Mouse (Mus musculus) thymus, adult 2 months (tissue): ENCODE results near the gene Eva1b. TPM values are rescaled to one million over a fixed set of nuclear protein-coding genes. Genes with fewer than 3 reads are reported as not detected.
A peak's percentile ranks its signal among the peaks of the same experiment; 100 is the strongest.
"Not testable (repeated sequence)": the region's sequence is repeated elsewhere in the genome, so short reads cannot be mapped to it uniquely, and the experiment has no call there.

Experiments
- DNase-seq: peaks from one replicate; pipeline ENCODE4 v3.0.0; 2021
- H3K27ac ChIP-seq: fragments of 200-500 bp; 2 replicates; pipeline ENCODE4 v1.5.1; 2012; ENCODE audit warnings: low read length, control low read depth; ENCODE audit not compliant: control insufficient read depth, insufficient read depth
- H3K27me3 ChIP-seq: fragments of 200-500 bp; 2 replicates; pipeline ENCODE4 v1.6.1; 2012; ENCODE audit warnings: mild to moderate bottlenecking, low read length, moderate library complexity, mixed read lengths; ENCODE audit not compliant: control insufficient read depth, insufficient read depth
- H3K36me3 ChIP-seq: fragments of 200-500 bp; 2 replicates; pipeline ENCODE4 v1.6.1; 2012; ENCODE audit warnings: mild to moderate bottlenecking, low read length, moderate library complexity; ENCODE audit not compliant: control insufficient read depth, insufficient read depth
- H3K4me1 ChIP-seq: fragments of 200-500 bp; replicated peaks from 2 replicates; pipeline ENCODE4 v1.6.1; 2012; ENCODE audit warnings: low read length; ENCODE audit not compliant: control insufficient read depth, insufficient read depth
- H3K4me3 ChIP-seq: fragments of 200-500 bp; 2 replicates; pipeline ENCODE4 v1.5.1; 2012; ENCODE audit warnings: mild to moderate bottlenecking, low read length, control low read depth, moderate library complexity; ENCODE audit not compliant: control insufficient read depth, insufficient read depth
- CTCF ChIP-seq: fragments of 200-500 bp; IDR thresholded peaks from 2 replicates; pipeline ENCODE4 v1.5.1; 2012; ENCODE audit warnings: mild to moderate bottlenecking, control low read depth, low read length, moderate library complexity, borderline replicate concordance; ENCODE audit not compliant: control insufficient read depth, poor library complexity, insufficient read depth; ENCODE audit errors: extremely low read depth
- POLR2A ChIP-seq: fragments of 200-500 bp; IDR thresholded peaks from 2 replicates; pipeline ENCODE4 v1.6.1; 2012; ENCODE audit warnings: mild to moderate bottlenecking, low read length, control low read depth, moderate library complexity; ENCODE audit not compliant: control insufficient read depth, poor library complexity, insufficient read depth; ENCODE audit errors: extremely low read depth
- WGBS: fragments of 180-500 bp; shearing (Covaris S2); methylation state at CpG from one replicate; pipeline ENCODE4 v1.1.7; 2018; 5-methylcytosine and 5-hydroxymethylcytosine counted together
- polyA plus RNA-seq: library from polyadenylated mRNA; depleted of rRNA; stranded (reverse); fragments of >200 nt; gene quantifications from 2 replicates; pipeline ENCODE4 v1.2.3, GENCODE M21; 2012

Eva1b gene
- polyA plus RNA-seq, 1 experiment = 94.3 TPM

DNA sequence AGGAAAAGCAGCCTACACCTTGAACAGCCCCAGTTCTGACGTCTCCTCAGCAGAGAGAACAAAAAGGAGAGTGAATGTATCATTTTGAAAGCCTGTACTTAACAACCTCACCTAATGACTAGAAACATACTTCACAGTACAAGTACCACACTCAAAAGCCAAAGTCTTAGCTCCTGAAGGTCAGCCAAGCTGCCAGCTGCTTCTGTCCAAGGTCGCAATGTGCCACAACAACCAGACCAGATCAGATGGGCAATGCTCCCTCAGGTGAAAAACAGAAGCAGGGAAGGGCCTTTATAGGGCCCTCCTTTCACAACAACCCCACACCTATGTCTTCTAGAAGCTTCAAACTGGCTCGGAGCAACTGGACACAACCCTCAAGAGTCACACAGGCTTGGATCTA lies 18.5 kb downstream of the Eva1b start:
- TF ChIP-seq CTCF = no peak
- no peak for TF ChIP-seq POLR2A
- no peak overlapping the region for H3K27ac ChIP-seq
- 96% methylated on average over 3 of the region's 3 CpGs for WGBS

DNA sequence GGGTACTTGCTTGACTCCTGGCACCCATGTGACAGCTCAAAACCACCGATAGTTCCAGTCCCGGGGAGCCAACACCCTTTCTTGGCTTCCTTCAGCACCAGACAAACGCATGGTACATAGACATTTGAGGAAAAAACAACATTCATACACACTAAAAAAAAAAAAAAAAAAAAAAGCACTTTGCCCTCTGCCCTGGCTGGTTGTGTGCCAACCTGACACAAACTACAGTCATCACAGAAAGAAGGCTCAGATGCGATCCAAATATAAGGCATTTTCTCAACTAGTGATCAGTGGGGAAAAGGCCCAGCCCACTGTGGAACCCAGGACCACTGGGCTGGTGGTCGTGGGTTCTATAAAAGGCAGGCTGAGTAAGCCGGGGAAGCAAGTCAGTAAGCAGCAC lies 21.3 kb downstream of the Eva1b start:
- WGBS = 92% methylated on average over 6 of the region's 6 CpGs
- TF ChIP-seq CTCF (no peak), POLR2A (no peak)
- Histone ChIP-seq H3K4me1 (no peaks in the 10 kb centered on the region), H3K27ac (no peak overlapping the region), H3K36me3 (peaks cover 69% of the 10 kb centered on the region), H3K27me3 (no peaks in the 10 kb centered on the region), H3K4me3 (no peak overlapping the region)
- DNase-seq = no peak

More for the DNA sequence above, 18.5 kb downstream of the Eva1b start:
- H3K4me1 ChIP-seq = peaks cover 11% of the 10 kb centered on the region
- H3K27me3 ChIP-seq = no peaks in the 10 kb centered on the region
- no peak overlapping the region for H3K4me3 ChIP-seq
- no peak for DNase-seq
- peaks cover 42% of the 10 kb centered on the region for H3K36me3 ChIP-seq

DNA sequence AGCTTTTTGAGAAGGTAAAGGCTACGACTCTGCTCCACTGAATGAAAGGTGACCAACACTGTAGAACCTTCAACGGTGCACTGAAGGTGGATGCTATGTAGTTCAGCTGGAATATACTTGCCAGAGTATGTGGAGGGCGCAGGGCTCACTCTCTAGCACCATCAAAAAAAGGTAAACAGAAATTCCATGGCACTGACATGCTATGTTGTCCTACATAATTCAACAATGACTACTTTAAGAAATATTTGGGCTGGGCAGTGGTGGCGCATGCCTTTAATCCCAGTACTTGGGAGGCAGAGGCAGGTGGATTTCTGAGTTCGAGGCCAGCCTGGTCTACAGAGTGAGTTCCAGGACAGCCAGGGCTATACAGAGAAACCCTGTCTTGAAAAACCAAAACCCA lies 23.2 kb downstream of the Eva1b start:
- peaks cover 88% of the 10 kb centered on the region for H3K36me3 ChIP-seq
- not testable (repeated sequence) for H3K27ac ChIP-seq, H3K4me1 ChIP-seq, H3K4me3 ChIP-seq, DNase-seq, H3K27me3 ChIP-seq
- WGBS = 98% methylated on average over 5 of the region's 5 CpGs

DNA sequence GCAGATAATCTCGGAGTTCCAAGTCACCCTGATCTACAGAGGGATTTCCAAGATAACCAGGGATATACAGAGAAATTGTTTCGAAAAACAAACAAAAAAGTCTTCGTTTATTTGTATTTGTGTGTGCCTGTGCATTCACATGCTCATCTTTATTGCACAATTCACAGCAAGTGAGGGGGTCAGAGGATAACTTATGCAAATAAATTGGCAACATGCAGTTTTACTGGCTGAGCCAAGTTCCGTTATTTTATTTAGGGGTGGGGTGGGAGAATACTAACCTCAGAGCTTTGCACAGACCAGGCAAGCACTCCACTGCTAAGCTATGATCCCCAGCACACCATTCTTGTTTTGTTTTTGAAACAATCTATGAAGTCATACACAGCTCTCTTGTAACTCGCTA lies 26.3 kb downstream of the Eva1b start:
- Histone ChIP-seq H3K27ac (no peak overlapping the region), H3K4me3 (no peak overlapping the region), H3K27me3 (no peaks in the 10 kb centered on the region), H3K36me3 (peaks cover 94% of the 10 kb centered on the region), H3K4me1 (no peaks in the 10 kb centered on the region)
- 96% methylated on average over 5 of the region's 5 CpGs for WGBS
- DNase-seq = no peak
- TF ChIP-seq CTCF (no peak), POLR2A (no peak)

DNA sequence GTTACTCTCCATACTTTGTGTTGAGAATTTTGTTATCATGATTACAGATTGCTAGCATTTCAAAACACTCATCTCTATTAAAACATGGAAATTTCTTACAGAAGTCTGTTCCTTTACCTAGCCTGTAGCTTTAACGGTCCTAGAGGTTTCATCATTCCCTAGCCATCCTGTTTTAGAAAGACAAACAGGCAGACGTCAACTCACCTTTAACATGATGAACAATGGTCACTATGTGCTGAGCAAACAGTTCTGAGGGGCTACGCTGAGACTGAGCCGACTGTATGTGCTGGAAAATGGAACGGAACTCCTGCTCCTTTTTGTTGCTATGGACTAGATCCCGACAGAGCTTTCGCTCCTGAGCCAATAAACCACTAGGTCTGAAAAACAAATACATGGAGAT lies 28.4 kb downstream of the Eva1b start:
- not testable (repeated sequence) for H3K27ac ChIP-seq, DNase-seq, H3K4me3 ChIP-seq, H3K27me3 ChIP-seq, H3K4me1 ChIP-seq
- H3K36me3 ChIP-seq = peaks cover 94% of the 10 kb centered on the region
- WGBS = 97% methylated on average over 7 of the region's 7 CpGs

DNA sequence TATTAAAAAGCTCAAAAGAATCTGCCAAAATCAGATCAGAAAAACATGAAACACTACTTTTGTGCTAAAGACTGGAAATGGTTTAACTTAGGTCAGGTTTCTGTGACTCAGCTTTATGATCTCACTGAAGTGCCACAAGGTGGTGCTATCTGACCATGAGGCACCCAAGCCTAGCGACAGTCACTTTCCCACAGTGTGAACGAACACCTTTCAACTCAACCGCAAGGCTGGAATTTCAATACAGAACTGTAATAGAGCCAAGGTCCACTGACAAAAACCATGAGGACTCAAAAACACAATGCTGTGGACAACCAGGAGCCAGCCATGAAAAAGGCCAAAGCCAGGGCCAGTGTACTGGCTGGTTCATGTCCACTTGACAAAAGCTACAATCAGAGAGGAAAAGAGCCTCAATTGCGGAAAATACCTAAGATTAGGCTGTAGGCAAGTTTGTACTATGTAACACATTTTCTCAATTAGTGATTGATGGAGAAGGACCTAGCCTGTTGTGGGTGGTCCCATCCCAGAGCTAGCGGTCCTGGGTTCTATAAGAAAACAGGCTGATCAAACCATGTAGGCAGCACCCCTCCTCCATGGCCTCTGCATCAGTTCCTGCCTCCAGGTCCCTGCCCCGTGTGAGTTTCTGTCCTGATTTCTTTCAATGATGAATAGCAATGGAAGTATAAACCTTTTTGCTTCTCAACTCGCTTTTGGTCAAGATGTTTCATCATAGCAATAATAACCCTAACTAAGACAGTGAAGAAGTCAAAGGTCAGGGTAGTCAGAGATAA lies 33.8 kb downstream of the Eva1b start:
- 68% methylated on average over 7 of the region's 7 CpGs for WGBS
- no peaks in the 10 kb centered on the region for H3K4me1 ChIP-seq
- H3K27ac ChIP-seq = no peak overlapping the region
- H3K27me3 ChIP-seq = no peaks in the 10 kb centered on the region
- H3K4me3 ChIP-seq = no peak overlapping the region
- TF ChIP-seq CTCF = no peak
- no peak for TF ChIP-seq POLR2A
- peaks cover 63% of the 10 kb centered on the region for H3K36me3 ChIP-seq
- DNase-seq = peak; percentile 37

DNA sequence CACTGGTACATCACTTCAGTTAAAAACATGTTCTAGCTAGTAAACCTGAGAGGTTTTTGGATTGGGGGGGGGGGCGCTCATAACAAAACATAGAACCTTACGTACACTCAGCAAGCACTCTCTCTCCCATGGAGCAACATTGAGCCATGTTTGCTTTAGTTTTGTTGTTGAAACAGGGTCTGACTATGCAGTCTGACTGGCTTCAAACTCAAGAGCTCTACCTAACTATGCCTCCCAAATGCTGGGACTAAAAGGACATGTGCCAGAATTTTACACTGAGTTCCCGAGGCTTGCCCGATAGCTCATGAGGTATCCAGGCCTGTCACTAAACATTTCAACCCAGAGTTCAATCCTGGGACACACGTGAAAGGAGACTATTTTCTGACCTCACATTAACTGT lies 35.5 kb downstream of the Eva1b start:
- no peak overlapping the region for H3K27ac ChIP-seq
- 96% methylated on average over 5 of the region's 5 CpGs for WGBS

More for the DNA sequence above, 35.5 kb downstream of the Eva1b start:
- Histone ChIP-seq H3K27me3 (no peaks in the 10 kb centered on the region), H3K4me3 (no peak overlapping the region), H3K36me3 (peaks cover 48% of the 10 kb centered on the region), H3K4me1 (no peaks in the 10 kb centered on the region)
- TF ChIP-seq POLR2A = no peak
- no peak for TF ChIP-seq CTCF
- DNase-seq = no peak
